Mouse (Mus musculus): ENCODE results near the gene Kcnj4. TPM values are rescaled to one million over a fixed set of nuclear protein-coding genes. Genes with fewer than 3 reads are reported as not detected.

Gene Kcnj4
- polyA plus RNA-seq (2015; fragmentation: Nextera tagmentation; extraction: Ambion mirVana), result not detected in 2 replicates

DNA sequence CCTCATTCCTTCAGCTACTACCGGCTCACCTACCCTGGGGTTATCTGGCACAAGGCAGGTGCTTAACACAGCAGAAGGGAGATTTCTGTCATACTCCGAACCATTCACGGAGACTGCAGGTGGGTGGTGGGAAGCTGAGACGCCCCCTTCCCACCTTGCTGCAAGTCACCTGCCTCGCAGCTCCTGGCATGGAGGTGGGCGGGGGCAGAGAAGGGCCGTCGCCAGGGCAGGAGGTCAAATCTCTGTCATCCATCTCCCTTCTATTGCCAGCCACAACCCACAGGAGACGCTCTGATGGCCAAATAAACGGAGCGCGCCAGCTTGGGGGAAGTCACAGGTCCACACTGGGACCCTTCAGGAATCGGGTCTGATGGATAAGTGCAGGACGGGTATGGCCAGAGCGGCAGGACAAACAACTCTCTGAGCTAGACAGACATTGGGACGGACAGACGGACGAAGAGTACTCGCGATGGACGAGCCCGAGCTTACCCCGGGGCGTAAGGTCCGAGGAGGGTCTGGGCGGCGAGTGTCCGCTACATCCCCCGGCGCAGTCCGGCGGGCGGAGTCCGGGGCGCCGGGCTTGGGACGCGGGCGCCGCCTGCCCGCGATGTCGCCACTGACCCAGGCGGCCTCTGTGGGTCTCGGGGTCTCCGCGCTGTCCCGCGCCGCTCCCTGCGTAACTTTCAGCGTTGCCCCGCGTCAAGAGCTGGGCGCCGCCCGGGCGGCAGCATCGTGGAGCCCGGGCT, at the start of gene Kcnj4:
Gene Kcnj4 (minus strand): TSS at position 535 of the 746 bp plus-strand sequence.
- 1% methylated on average over 50 of the region's 60 CpGs for WGBS
- TF ChIP-seq CTCF (IDR thresholded peaks at IDR 0.05; ENCODE audit: low read depth), result 0 out of 2 replicates have a peak, but pooled peaks have one; percentile 3

DNA sequence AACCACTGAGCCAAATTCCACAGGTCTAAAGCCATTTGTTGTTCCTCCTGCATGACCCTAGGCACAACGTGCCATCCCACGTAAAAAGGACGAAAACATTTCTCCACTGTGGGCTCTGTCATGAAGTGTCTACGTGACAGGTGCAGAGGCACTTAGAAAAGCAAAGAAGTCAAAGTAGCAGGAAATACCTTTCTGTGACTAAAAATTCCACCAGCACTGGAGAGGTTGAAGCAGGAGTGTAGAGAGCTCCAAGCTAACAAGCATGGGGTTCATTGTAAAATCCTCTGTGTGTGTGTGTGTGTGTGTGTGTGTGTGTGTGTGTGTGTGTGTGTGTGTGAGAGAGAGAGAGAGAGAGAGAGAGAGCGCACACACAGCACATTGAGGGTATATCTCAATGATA, 47.5 kb upstream of the Kcnj4 start:
- Histone ChIP-seq H3K27ac (ENCODE audit: low read depth, low read length) (no peak overlapping the region), H3K4me1 (replicated peaks; ENCODE audit: control insufficient read depth, insufficient read depth, low read length) (no peaks in the 10 kb centered on the region), H3K4me3 (ENCODE audit: low read depth, low read length) (no peak overlapping the region), H3K9ac (ENCODE audit: low read depth, low read length) (no peak overlapping the region), H3K9me3 (ENCODE audit: control insufficient read depth) (no peaks in the 10 kb centered on the region), H3K36me3 (ENCODE audit: control insufficient read depth, insufficient read depth) (no peaks in the 10 kb centered on the region), H3K4me2 (replicated peaks; ENCODE audit: low read depth) (no peak overlapping the region), H3K27me3 (replicated peaks; ENCODE audit: control insufficient read depth, insufficient read depth, low read length) (no peaks in the 10 kb centered on the region)
- WGBS, result 82% methylated on average over 5 of the region's 5 CpGs
- ATAC-seq, result no peak
- TF ChIP-seq CTCF (IDR thresholded peaks at IDR 0.05; ENCODE audit: low read depth), result no peak

More for the DNA sequence above, at the start of gene Kcnj4:
- no peak for ATAC-seq
- H3K9me3 ChIP-seq (ENCODE audit: control insufficient read depth), result no peaks in the 10 kb centered on the region
- peak within 1 kb of the TSS; percentile 67 for H3K4me3 ChIP-seq (ENCODE audit: low read depth, low read length)
- H3K27me3 ChIP-seq (replicated peaks; ENCODE audit: control insufficient read depth, insufficient read depth, low read length), result peaks cover 76% of the 10 kb centered on the region
- peak within 1 kb of the TSS; percentile 45; the same call in 1 of the 2 replicates for H3K9ac ChIP-seq (ENCODE audit: low read depth, low read length)
- peak within 1 kb of the TSS; percentile 99 for H3K4me2 ChIP-seq (replicated peaks; ENCODE audit: low read depth)
- H3K36me3 ChIP-seq (ENCODE audit: control insufficient read depth, insufficient read depth), result no peaks in the 10 kb centered on the region
- H3K27ac ChIP-seq (ENCODE audit: low read depth, low read length), result no peak within 1 kb of the TSS
- H3K4me1 ChIP-seq (replicated peaks; ENCODE audit: control insufficient read depth, insufficient read depth, low read length), result no peaks in the 10 kb centered on the region

DNA sequence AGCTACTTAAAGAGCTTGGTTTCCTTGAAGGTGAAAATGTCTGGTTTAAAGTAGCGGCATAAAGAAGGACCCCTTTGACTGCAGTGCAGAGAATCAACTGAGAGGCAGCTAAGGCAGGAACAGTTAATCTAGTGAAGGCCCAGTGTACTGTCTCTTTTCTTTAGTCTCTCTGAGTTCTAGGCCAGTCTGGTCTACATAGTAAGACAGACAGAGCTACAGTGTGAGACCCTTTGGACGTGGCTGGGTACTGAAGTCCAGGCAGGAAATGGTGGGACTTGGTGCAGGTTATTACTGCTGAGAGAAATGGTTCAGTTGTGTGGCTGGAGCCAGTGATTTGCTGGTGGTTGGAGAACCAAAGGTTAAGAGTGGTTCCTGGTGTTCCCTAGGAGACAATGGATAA, 43.2 kb upstream of the Kcnj4 start:
- ATAC-seq, result no peak
- 100% methylated on average over 2 of the region's 2 CpGs for WGBS
- no peak for TF ChIP-seq CTCF (IDR thresholded peaks at IDR 0.05; ENCODE audit: low read depth)
- H3K4me2 ChIP-seq (replicated peaks; ENCODE audit: low read depth), result no peak overlapping the region
- H3K4me3 ChIP-seq (ENCODE audit: low read depth, low read length), result no peak overlapping the region
- H3K4me1 ChIP-seq (replicated peaks; ENCODE audit: control insufficient read depth, insufficient read depth, low read length), result peaks cover 5% of the 10 kb centered on the region; the same call in 1 of the 2 replicates
- H3K27ac ChIP-seq (ENCODE audit: low read depth, low read length), result no peak overlapping the region
- no peaks in the 10 kb centered on the region for H3K27me3 ChIP-seq (replicated peaks; ENCODE audit: control insufficient read depth, insufficient read depth, low read length)
- peaks cover 8% of the 10 kb centered on the region; the same call in 1 of the 2 replicates for H3K36me3 ChIP-seq (ENCODE audit: control insufficient read depth, insufficient read depth)
- H3K9me3 ChIP-seq (ENCODE audit: control insufficient read depth), result no peaks in the 10 kb centered on the region
- no peak overlapping the region for H3K9ac ChIP-seq (ENCODE audit: low read depth, low read length)

DNA sequence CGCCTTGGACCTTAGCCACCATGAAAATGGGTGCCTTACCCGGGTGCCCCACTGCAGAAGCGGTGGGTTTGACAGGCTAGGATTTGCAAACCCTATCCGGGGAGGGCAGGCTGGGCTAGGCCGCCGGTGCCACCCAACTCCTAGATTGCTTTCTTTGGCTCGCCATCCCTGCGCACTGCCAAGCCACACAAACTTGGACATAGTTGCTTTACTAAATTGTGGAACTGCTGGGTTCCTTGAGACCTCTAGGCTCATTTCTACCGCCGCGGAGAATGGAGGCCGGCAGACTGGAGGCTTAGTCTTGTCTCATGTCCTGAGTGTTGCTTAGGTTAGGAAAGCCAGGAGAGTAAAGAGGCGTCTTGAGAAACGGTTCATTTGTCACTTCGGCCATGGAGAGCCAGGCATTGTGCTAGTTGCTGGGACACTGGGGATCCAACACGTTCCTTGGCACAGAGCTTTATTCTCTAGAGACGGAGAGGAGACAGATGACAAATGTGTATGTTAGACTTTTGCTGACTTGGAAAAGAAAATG, 42.3 kb upstream of the Kcnj4 start:
- Histone ChIP-seq H3K27ac (ENCODE audit: low read depth, low read length) (peak overlapping the region; percentile 99), H3K9me3 (ENCODE audit: control insufficient read depth) (no peaks in the 10 kb centered on the region), H3K4me3 (ENCODE audit: low read depth, low read length) (peak overlapping the region; percentile 97), H3K27me3 (replicated peaks; ENCODE audit: control insufficient read depth, insufficient read depth, low read length) (no peaks in the 10 kb centered on the region), H3K4me2 (replicated peaks; ENCODE audit: low read depth) (peak overlapping the region; percentile 69), H3K9ac (ENCODE audit: low read depth, low read length) (peak overlapping the region; percentile 62), H3K36me3 (ENCODE audit: control insufficient read depth, insufficient read depth) (peaks cover 15% of the 10 kb centered on the region; the same call in 1 of the 2 replicates), H3K4me1 (replicated peaks; ENCODE audit: control insufficient read depth, insufficient read depth, low read length) (peaks cover 5% of the 10 kb centered on the region; the same call in 1 of the 2 replicates)
- ATAC-seq, result no peak
- 80% methylated on average over 17 of the region's 17 CpGs for WGBS
- no peak for TF ChIP-seq CTCF (IDR thresholded peaks at IDR 0.05; ENCODE audit: low read depth)

DNA sequence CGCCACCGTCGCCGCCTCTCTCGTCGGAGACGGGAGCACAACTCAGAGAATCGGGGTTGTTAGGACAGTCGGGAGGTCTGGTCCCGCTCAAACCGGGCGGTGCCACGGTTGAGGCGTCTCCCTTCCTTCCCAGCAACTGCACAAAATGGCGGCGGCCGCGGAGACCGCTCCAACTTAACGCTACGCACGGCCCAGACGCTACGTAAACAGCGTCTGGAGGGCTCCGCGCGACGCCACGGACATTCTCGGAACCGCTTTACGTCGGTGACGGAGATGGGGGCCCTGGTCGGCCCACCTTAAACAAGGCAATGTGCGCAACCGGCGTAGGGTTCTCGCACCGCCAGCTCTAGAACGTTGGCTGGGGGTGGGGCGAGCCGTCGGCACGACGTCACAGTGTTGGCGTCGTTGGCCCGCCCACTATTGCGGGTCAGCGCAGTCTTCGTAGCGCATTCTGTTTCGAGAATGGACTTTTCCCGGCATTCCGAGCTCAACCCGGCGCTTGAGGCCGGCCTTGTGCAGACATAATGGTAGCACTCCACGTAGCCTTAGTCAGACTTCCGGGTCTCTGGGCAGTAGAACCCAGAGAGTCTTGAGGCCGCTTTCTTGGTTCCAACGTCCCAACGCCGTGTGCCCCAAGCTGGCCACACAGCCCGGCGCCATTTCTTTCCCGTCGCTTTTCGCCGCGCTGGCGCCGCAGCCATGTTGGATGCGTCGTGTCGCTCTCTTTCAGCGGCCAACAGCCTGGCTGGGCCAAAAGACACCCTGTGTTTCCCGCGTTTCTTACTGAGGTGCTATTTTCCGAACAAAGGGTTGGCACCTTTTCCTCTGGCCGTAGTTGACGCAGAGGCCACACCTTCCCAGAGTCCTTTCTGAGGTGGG, 41.6 kb upstream of the Kcnj4 start, which contains the start of gene Ddx17:
Gene Ddx17 (minus strand): TSS at position 332 of the 879 bp plus-strand sequence.
- Histone ChIP-seq H3K4me2 (replicated peaks; ENCODE audit: low read depth) (peak within 1 kb of the TSS; percentile 69), H3K27me3 (replicated peaks; ENCODE audit: control insufficient read depth, insufficient read depth, low read length) (no peaks in the 10 kb centered on the region), H3K9ac (ENCODE audit: low read depth, low read length) (peak within 1 kb of the TSS; percentile 98), H3K4me3 (ENCODE audit: low read depth, low read length) (peak within 1 kb of the TSS; percentile 97), H3K4me1 (replicated peaks; ENCODE audit: control insufficient read depth, insufficient read depth, low read length) (peaks cover 5% of the 10 kb centered on the region; the same call in 1 of the 2 replicates), H3K27ac (ENCODE audit: low read depth, low read length) (peak within 1 kb of the TSS; percentile 99), H3K9me3 (ENCODE audit: control insufficient read depth) (no peaks in the 10 kb centered on the region), H3K36me3 (ENCODE audit: control insufficient read depth, insufficient read depth) (peaks cover 22% of the 10 kb centered on the region; the same call in 1 of the 2 replicates)
- TF ChIP-seq CTCF (IDR thresholded peaks at IDR 0.05; ENCODE audit: low read depth), result no peak; the same call in 1 of the 2 replicates
- ATAC-seq, result peak; percentile 97
- 2% methylated on average over 84 of the region's 84 CpGs for WGBS

Data from intestine, postnatal 0 days (tissue).